Mouse (Mus musculus): Measurements from ENCODE around the gene Ltbp4. TPM values are rescaled to one million over a fixed set of nuclear protein-coding genes. Genes with fewer than 3 reads are reported as not detected.

The Ltbp4 gene
- polyA plus RNA-seq, 1 experiment = 28.2 TPM

DNA sequence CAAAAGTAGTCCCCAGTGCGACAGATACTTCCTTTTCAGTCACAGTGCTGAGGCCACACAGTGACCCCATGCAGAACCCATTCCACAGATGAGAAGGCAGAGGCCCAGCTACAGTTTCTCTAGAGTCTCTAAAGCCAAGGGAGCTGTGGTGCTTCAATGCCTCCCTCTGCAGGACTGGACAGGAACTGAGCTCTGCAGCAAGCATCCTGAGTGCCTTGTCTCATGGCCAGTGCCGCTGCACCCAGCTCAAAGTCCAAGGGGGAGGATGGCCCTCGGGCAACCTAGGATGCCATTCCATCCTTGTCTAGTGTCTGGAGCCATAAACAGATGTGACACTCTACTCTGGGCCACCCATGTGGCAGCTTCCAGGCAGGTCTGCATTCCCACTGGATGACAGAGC, 81.8 kb downstream of the Ltbp4 start:
- peak in 1 of 2 experiments; percentile 33 for DNase-seq
- no peaks in the 10 kb centered on the region for H3K27me3 ChIP-seq (ENCODE audit: control insufficient read depth, insufficient read depth, low read length)
- no peak overlapping the region for H3K27ac ChIP-seq (ENCODE audit: insufficient read depth, low read length)
- peaks cover 10% of the 10 kb centered on the region; the same call in 1 of the 2 replicates for H3K4me1 ChIP-seq (ENCODE audit: control insufficient read depth, insufficient read depth, low read length)
- H3K4me3 ChIP-seq (replicated peaks; ENCODE audit: insufficient read depth, low read depth, low read length) = no peak overlapping the region
- WGBS = 55% methylated on average over 3 of the region's 3 CpGs
- TF ChIP-seq CTCF (IDR thresholded peaks at IDR 0.05; ENCODE audit: borderline replicate concordance, insufficient read depth, low read depth, low read length) (peak; percentile 56), POLR2A (IDR thresholded peaks at IDR 0.05; ENCODE audit: borderline replicate concordance, insufficient read depth, low read length) (no peak)

Other genes with a start within 250 kb of the Ltbp4 start
- gene Cyp2f2, start 217.8 kb downstream of the Ltbp4 start, polyA plus RNA-seq (2012; rRNA removed) = 0.10 and 0.73 TPM in 2 replicates
- not detected in 2 replicates for gene Cyp2t4, start 184.0 kb downstream of the Ltbp4 start, polyA plus RNA-seq (2012; rRNA removed)
- gene Egln2, start 170.9 kb downstream of the Ltbp4 start, polyA plus RNA-seq (2012; rRNA removed) = 115 and 120 TPM in 2 replicates
- 175 and 176 TPM in 2 replicates for gene Rab4b, start 158.8 kb downstream of the Ltbp4 start, polyA plus RNA-seq (2012; rRNA removed)
- not detected in 2 replicates for gene Gm21983, start 156.6 kb downstream of the Ltbp4 start, polyA plus RNA-seq (2012; rRNA removed)
- 11.2 and 16.9 TPM in 2 replicates for gene Mia, start 156.5 kb downstream of the Ltbp4 start, polyA plus RNA-seq (2012; rRNA removed)
- gene BC024978, start 141.9 kb downstream of the Ltbp4 start, polyA plus RNA-seq (2012; rRNA removed) = 17.9 and 18.8 TPM in 2 replicates
- gene Snrpa, start 141.4 kb downstream of the Ltbp4 start, polyA plus RNA-seq (2012; rRNA removed) = 158 and 173 TPM in 2 replicates
- 12.4 and 13.2 TPM in 2 replicates for gene Itpkc, start 109.0 kb downstream of the Ltbp4 start, polyA plus RNA-seq (2012; rRNA removed)
- gene Coq8b, start 104.7 kb downstream of the Ltbp4 start, polyA plus RNA-seq (2012; rRNA removed) = 20.8 and 23.9 TPM in 2 replicates
- 56.7 and 64.1 TPM in 2 replicates for gene Numbl, start 79.3 kb downstream of the Ltbp4 start, polyA plus RNA-seq (2012; rRNA removed)
- 41.6 and 43.7 TPM in 2 replicates for gene Shkbp1, start 18.3 kb upstream of the Ltbp4 start, polyA plus RNA-seq (2012; rRNA removed)
- 0.38 TPM in 1 of 2 replicates, not detected in the other for gene Gm20479, start 19.7 kb upstream of the Ltbp4 start, polyA plus RNA-seq (2012; rRNA removed)
- 171 and 177 TPM in 2 replicates for gene Sptbn4, start 110.0 kb upstream of the Ltbp4 start, polyA plus RNA-seq (2012; rRNA removed)
- gene Blvrb, start 110.3 kb upstream of the Ltbp4 start, polyA plus RNA-seq (2012; rRNA removed) = 24.2 and 25.2 TPM in 2 replicates
- gene Sertad3, start 136.1 kb upstream of the Ltbp4 start, polyA plus RNA-seq (2012; rRNA removed) = 8.1 and 8.9 TPM in 2 replicates
- 17.4 and 17.9 TPM in 2 replicates for gene Sertad1, start 149.2 kb upstream of the Ltbp4 start, polyA plus RNA-seq (2012; rRNA removed)
- gene Prx, start 161.6 kb upstream of the Ltbp4 start, polyA plus RNA-seq (2012; rRNA removed) = 0.34 and 0.43 TPM in 2 replicates
- 0.20 and 0.21 TPM in 2 replicates for gene Hipk4, start 185.6 kb upstream of the Ltbp4 start, polyA plus RNA-seq (2012; rRNA removed)
- gene Pld3, start 215.5 kb upstream of the Ltbp4 start, polyA plus RNA-seq (2012; rRNA removed) = 220 and 242 TPM in 2 replicates
- gene 2310022A10Rik, start 215.5 kb upstream of the Ltbp4 start, polyA plus RNA-seq (2012; rRNA removed) = 45.7 and 46.2 TPM in 2 replicates

Measured in cerebellum, adult 2 months (tissue).